Mouse (Mus musculus): ENCODE data around the gene Tmem212. TPM values are rescaled to one million over a fixed set of nuclear protein-coding genes. Genes with fewer than 3 reads are reported as not detected.

The Tmem212 gene
- polyA plus RNA-seq (2015; fragmentation: Nextera tagmentation; extraction: Ambion mirVana), result not detected in 2 replicates

GRCm38 (mm10) chr3:27896318-27896892 lies at the start of gene Tmem212:
Gene Tmem212 (minus strand): TSS chr3:27896368.

GRCm38 (mm10) chr3:27938381-27939323 lies 42.5 kb upstream of the Tmem212 start, which contains the start of gene Pld1:
Gene Pld1 (plus strand): TSS chr3:27938695.

Other genes with a start within 250 kb of the Tmem212 start
- gene Fndc3b, start 185.1 kb downstream of the Tmem212 start, polyA plus RNA-seq (2015; fragmentation: Nextera tagmentation; extraction: Ambion mirVana), result 19.8 and 25.8 TPM in 2 replicates
- gene Pld1, start 42.3 kb upstream of the Tmem212 start, polyA plus RNA-seq (2015; fragmentation: Nextera tagmentation; extraction: Ambion mirVana), result 4.3 and 4.7 TPM in 2 replicates

Data from urinary bladder, postnatal 0 days (tissue).